Mouse (Mus musculus): ENCODE results near the gene Gm20431.
A peak's percentile ranks its signal among the peaks of the same experiment; 100 is the strongest.

Gene Gm20431

GRCm38 (mm10) chr2:167571442-167572220 is 89.7 kb downstream of the Gm20431 start:
- no peak for DNase-seq (ENCODE audit: low spot score in 2 of 2)

DNA sequence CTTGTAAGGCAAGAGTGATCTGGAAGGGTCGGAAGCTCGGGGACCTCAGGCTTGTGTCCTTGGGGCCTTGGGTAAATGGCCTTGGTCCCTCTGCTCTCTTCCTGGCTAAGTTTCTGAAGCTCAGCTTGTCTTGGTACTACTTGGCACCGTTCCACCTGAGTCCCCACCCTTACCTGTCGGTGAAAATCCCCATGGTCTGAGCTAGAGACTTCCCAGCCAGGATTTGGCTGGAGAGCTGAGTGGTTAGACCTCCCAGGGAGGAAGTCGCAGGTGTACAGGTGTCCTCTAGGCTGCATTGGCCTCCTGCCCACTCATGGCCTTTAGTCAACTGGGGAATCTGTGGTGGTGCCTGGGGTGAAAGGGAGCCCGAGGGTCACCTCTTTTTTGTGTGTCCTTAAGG is 90.5 kb downstream of the Gm20431 start:
- no peak for DNase-seq (ENCODE audit: low spot score in 2 of 2)

DNA sequence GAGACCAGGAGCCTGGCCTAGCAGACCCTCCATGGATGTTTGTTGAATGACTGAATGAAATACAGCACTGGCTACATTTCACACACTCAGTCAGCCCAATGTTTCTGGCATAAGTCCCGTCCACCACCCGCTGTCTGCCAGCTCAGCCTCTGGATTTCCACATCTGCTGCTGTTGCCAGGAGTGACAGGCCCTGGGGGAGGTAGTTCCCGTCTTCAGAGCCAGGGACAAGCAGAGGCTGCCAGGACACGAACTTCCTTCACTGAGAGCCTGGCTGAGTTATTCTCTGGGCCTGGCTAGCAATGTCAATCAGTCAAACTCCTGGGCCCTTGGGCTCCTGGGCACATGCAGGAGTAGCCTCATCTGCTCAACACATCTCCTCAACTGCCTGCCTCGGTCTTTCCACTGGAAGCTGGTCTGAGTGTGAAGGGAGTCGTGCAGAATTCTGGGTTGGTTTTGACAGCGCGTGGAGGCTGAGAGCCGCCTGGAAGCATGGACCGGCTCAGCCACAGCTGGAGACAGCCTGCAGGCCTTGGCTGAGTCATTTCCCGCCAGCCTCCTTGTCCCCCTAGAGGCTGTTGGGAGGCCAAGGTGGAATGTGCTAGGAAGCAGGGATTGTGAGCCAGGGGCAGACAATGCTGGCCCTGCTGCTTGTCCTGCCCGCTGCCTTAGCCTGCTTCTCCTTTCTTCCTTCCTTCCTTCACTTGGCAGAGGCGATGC is 91.2 kb downstream of the Gm20431 start:
- peak in 1 of 2 experiments; percentile 43 for DNase-seq (ENCODE audit: low spot score in 2 of 2)

- no peak for DNase-seq (ENCODE audit: low spot score in 2 of 2)
Observed at GRCm38 (mm10) chr2:167568112-167568511, 93.2 kb downstream of the Gm20431 start.

- DNase-seq (ENCODE audit: low spot score in 2 of 2): no peak
Observed at GRCm38 (mm10) chr2:167565682-167566081, 95.6 kb downstream of the Gm20431 start.

DNA sequence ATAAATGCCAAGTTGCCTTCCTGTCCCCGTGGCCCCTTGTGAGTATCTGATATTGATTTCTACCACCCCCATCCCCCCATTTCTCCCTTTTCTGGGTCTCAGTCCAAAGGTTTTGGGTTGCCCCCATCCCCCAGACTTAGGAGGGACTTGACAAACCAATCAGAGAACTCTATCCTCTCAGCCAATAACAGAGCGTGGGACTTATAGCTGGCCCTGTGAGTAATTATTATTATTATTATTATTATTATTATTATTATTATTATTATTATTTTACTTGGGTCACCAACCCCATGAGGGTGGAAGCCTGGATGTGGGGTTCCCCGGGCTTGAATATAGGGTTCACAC is 96.0 kb downstream of the Gm20431 start:
- no peak for DNase-seq (ENCODE audit: low spot score in 2 of 2)

DNA sequence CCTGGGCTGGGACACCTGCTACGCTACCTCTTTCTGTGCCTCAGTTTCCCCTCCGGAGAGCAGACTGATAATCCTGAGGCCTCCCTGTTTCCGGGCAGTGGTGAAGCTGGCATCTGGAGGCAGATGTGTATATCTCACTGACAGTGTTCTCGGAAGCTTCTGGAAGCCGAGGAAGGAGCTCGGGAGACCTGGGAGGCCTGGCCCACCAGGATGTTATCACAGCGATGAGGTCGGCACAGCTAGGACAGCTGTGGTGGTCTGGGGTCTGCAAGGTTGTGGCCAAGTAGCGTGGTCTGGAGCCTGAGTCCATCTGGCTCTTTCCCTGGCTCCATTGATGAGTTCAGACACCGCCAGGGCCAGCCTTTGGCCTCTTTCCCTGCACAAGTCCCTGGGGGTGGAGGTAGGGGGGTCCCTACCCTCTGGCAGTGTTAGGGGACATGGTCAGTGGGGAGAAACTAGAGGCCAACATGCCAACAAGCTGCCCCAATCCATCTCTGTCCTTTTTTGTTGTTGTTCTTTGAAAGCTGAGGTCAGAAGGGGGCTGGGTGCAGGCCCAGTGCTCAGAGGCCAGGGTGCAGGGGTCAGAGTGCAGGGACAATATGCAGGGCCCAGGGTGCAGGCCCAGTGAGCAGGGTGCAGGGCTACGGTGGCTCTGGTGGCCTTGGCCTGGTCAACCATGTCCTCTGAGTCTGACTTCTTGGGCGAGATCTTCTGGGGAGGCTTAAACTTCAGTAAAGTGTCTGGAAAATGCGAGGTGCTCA is 96.6 kb downstream of the Gm20431 start:
- DNase-seq (ENCODE audit: low spot score in 2 of 2): no peak

DNA sequence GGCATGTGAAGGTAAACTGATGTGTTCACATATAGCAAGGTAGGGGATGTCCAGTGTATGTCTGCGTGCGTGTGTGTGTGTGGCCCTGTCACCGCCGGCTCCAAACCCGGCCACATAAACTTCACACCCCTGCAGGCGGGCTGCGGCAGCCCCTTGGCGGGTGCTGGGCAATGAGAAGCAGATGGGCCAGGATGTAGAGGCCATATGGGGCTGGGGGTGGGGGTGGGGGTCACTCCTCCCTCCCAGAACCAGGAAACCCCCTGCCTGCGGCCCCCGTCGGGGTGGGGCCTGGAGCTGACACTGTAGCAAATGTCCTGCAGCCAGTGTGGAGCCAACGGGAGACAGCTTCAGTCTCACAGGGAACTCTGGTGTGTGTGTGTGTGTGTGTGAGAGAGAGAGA is 97.6 kb downstream of the Gm20431 start:
- no peak for DNase-seq (ENCODE audit: low spot score in 2 of 2)

GRCm38 (mm10) chr2:167563035-167563434 is 98.3 kb downstream of the Gm20431 start:
- DNase-seq (ENCODE audit: low spot score in 2 of 2): no peak

- DNase-seq (ENCODE audit: low spot score in 2 of 2): no peak
Observed at GRCm38 (mm10) chr2:167562101-167562500, 99.2 kb downstream of the Gm20431 start.

DNA sequence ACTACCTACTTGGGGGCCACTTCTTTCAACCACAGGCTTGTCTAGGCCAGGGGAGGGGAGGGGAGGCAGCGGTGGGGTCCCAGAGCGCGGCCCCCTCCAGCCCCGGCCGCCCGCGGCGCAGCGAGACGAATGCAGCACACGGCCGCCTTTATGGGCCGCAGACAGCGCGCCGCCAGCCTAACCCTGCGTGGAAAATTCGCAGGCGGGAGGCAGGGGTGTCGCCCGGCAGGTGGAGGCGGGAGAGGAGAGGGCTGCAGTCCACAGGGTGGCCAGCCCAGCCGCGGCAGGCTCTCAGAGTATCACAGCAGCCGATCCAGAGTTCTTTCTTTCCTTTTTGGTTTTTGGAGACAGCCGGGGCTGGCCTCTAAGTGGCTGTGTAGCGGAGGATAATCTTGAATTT is 101.9 kb downstream of the Gm20431 start:
- no peak for DNase-seq (ENCODE audit: low spot score in 2 of 2)

Data from frontal cortex, postnatal 36 days (tissue).